Mouse (Mus musculus): ENCODE measurements at regions not wholly inside any gene's neighbourhood (a gene's known extent, or its start where the extent isn't known, plus 50 kb on each side); places are given as distances from the start of the nearest gene placed in this dataset.
"Not testable (repeated sequence)": the region's sequence is repeated elsewhere in the genome, so short reads cannot be mapped to it uniquely, and the experiment has no call there.

DNA sequence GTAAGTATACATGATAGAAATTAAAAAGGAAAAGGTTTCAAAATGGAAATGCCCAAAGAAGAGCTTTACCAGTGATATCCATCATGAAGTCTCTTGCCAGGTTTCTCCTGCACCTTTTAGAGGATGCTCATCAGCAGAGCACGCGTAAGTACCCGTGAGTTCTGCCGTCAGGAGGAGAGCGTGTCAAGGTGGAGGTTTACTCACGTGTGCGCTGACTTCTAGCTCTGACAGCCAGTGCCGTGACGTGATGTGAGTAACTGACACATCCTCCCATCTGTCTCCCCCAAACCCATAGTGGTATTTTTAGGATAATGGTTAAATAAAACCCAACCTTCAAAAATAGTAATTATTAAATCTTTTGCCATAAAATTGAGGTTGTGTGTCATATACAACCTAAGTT is 55.3 kb downstream of the Adra2a start:
- intact Hi-C loops (cut with DNase I), result no loop called here
- no peak for DNase-seq

DNA sequence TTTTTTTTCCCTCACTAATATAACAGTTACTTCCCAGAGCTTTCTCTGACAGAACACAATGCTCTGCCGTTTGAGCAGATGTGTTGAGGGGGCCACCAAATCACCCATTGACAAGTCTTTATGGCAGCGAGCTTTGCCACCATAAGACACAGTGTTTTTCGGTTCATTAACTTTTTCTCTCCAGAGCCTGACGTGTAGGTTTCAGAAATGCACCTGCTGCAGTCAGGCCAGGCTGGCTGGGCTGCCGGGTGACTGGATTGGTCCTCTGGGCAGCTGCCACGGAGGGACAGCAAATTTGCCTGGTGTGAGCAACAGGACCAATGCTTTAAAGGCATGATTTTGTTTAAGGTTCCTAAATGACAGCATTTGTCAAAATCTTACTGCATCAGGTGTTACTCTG is 55.8 kb downstream of the Adra2a start:
- no peak for DNase-seq
- intact Hi-C loops (cut with DNase I), result no loop called here

DNA sequence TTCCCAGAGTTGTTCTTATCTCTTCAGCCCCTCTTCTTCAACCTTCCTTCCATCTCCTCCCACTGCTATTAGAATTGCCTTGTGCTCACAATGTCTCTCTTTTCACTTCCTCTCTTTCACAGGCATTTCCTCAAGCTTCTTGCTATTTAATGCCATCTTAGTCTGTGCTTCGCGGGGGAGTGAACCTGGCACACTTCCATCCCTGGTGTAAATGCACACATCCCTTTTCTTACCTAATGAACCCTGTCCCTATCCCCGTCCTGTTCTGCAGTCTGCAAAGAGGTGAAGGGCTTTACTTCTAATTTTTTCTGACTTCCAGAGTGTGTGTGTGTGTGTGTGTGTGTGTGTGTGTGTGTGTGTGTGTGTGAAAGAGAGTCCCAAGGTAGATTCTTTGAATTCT is 62.6 kb downstream of the Adra2a start:
- no peak for DNase-seq
- intact Hi-C loops (cut with DNase I), result no loop called here

DNA sequence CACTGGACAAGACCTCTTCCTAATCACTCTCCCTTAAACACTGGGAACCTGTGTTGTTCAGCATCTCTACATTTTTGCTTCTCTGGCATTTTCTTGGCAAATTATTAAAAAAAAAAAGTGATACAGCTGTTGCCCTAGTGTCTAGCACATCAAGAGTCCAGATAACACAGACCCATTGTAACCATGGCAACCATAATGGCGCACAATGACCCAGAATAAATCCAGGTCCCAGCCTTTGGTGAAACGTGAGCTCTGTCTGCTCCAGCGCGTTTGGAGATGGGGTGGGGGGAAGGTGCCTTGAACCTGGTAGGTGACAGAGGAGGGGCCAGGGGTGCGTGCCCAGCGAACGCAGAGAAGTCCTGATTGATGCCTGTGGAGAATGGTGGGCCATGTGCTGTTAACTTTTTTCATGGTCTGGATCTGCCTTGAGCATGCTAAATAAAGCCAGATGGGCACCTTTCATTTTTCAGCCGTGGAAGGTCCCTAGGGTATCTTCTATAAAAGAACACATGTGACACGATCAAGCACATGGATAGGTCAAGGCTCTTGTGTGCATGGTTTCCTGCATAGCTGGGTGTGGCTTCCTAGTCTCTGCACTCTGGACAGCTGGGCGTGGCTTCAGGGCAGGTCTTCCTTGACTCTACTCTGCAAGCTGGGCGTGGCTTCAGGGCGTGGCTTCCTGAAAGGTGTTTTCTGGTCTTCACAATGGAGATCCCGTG is 63.3 kb downstream of the Adra2a start:
- intact Hi-C loops (cut with DNase I), result no loop called here
- peak in 1 of 2 experiments; percentile 15 for DNase-seq

DNA sequence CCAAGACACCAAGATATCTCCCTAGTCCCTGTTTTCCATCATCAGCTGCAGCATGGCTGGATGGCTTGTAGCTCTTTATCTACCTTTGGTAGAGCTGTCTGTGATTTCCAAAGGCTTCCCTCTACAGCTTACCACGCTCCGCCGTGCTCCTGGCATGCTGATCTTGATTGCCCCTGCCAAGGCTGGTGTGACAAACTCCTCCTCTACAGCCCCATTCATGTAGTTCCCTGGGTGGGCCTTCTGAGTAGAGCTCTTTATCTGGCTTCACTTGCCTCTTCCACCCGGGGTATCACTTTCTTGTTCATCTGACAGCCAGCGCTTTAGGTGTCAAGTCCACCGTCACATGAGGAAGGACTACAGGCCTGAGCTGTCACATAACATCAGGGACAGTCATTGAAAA is 66.1 kb downstream of the Adra2a start:
- no peak for DNase-seq
- intact Hi-C loops (cut with DNase I), result no loop called here

DNA sequence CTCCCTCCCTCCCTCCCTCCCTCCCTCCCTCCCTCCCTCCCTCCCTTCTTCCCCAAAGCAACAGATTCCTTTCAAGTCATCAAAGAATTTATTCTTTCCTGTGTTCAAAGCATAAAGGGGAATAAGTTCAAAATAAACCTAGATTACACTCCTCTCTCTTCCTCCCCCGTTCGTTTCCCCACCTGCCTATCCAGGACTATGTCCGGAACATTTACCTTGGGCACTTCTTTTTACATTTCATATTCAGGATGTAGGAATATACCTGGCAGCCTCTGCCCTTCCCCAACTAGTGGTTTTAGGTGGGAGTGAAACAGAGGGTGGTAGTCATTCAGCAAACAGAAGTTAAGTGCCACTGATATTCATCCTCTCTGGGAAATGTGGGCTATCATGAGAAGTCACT is 68.7 kb downstream of the Adra2a start:
- intact Hi-C loops (cut with DNase I), result no loop called here
- no peak for DNase-seq

DNA sequence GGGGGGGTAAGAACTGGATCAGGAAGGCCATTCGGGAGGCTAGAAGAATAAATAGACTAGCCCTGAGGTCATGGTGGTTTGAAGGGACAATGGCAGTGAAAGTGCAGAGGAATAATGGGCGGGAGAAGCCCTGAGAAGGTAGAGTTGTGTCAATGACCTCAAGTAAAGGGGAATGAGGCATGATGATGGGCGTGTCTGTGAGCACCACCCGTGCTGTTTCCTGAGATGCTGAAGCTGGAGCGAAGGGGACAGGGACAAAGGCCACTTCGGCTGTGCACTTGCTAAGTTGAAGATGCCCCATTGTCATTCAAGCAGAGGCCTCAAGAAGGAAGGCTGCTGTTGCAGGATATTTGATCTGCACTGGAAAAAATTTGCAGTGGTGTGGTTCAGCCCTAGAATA is 69.5 kb downstream of the Adra2a start:
- DNase-seq, result no peak
- intact Hi-C loops (cut with DNase I), result no loop called here

DNA sequence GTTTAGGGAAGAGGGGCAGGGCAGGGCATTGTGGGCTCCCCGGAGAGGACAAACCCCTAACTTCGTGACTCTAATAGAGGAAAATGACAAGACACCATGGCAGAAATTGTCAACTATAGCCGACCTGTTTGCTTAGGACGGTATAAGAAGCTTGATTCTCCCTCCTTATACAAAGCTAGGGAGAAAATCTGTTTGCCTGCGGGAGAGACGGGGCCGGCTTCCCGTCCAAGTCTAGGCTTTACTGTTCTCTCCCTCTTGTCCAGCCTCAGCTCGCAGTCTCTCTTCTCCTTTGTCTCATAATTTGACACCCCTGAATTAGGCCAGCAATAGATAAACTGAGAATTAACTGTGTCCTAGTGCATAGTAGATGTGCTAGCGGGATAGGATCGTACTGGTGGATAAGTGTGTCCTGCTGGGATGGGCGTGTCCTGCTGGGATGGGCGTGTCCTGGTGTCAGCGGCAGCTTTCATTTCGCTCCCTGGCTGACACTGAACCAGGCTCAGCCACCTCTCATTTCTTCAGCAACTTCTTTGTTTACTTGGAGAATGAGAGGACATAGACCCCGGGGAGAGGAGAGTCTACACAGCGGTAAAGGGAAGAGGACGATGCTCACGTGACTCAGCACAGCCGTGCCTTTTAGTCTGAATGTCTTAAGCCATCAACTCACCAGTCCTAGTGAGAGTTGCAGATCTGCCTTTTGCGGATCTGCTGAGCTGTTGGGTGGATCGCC is 70.8 kb downstream of the Adra2a start:
- DNase-seq, result peak; percentile 45 to 58
- intact Hi-C loops (cut with DNase I), result no loop called here

DNA sequence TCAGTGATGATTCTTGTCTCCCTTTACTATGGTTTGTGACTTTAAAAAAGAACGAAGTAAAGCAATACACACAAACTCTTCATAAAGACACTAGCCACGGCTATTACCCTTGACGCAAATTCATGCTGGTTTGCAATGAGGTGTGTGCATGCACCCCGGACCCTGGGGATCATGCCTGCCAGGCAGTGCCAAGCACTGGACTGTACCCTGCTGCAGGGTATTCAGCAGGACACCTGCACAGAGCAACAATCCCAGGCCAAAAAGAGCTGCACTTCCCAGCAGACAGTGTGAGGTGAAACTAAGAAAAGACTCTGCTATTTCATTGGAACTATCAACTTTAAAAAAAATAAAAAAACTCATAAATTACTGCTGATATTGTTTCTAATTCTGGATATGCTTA is 71.4 kb downstream of the Adra2a start:
- DNase-seq, result no peak
- intact Hi-C loops (cut with DNase I), result no loop called here

DNA sequence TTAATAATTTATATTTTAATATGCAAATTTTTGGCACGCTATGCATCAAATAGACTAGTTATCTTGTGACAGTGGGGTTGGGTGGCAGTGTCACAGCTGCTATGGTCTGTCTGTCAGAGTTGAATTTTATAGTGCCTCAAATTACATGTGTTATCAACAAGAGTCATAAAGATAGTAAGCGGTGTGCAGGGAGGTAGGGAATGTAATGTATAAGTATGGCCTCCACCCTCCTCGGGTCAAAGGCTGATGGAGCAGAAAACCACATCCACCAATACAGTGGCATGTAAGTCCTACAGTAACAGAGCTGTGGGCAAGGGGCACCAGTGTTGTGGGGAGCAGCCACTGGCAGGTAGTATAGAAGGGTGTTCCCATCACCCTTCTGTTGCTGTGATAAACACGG is 72.9 kb downstream of the Adra2a start:
- DNase-seq, result no peak
- intact Hi-C loops (cut with DNase I), result no loop called here

DNA sequence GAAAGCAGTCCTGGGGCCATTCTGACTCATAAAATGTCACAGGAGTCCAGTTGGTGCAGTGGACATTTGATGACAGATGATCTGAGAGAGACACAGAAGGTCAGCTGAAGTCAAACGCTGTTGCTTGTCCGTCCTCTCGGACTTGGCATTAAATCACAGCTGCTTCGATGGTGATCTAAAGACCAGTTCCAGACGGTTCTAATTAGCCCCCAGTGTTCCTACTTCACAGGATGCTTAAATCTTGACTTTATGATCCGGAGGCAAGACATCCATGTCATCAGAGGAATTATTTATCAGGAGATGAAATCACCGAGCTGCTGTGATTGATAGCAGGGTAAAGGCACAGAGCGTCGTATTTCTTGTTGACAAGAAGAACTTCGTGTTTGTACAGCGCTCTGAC is 73.7 kb downstream of the Adra2a start:
- intact Hi-C loops (cut with DNase I), result no loop called here
- DNase-seq, result no peak

DNA sequence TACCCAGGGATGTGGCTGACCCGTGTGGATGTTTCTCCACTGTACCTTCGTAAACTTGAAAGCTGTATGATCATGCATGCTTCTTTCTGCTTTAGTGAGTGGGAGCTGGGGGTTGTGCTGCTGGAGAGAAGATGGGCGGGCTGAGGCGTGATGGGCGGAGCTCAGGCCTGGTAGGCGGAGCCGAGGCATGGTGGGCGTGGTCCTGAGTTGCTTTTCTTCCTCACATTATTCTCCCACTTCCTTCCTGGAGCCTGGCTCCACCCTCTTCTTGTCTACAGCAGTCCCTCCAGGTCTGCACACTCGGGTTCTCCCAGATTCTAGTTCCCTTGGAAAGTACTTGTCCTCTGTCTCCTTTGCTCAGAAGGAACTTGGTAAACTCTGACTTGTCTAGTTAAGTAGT is 79.6 kb downstream of the Adra2a start:
- intact Hi-C loops (cut with DNase I), result no loop called here
- no peak for DNase-seq

DNA sequence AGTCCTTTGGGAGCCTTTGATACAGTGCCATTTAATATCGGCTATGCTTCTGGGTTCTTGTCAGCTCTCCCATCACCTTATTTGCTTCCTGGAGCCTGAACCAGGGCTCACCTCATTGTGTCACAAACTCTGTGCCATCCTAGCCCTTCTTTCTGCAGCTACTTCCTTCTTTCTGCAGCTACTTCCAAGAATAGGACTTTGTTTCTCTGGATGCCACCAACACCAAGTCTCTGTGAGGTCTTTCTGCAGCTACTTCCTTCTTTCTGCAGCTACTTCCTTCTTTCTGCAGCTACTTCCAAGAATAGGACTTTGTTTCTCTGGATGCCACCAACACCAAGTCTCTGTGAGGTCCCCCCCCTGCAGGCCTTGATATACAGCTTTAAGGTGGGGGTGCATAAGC is 107.8 kb downstream of the Adra2a start:
- DNase-seq; intact Hi-C loops (cut with DNase I): not testable (repeated sequence)

DNA sequence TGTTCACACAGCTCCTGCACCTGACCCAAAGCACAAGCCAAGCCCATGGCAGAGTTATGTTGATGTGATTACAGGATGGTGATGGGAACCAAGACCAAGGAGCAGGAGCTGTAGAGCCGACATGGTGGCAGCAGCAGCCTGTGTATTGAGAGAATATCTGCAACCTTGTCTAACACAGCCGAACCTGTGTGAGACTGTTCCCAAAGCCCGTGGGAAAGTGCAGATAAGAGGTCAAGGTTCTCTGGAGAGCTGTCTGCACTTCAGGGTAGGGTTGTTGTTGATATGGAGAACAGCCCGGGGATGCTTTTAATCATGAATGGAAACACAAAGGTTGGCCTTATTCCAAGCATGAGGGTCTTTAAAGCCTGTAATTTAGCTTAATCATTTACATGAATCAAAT is 110.4 kb downstream of the Adra2a start:
- DNase-seq, result no peak
- intact Hi-C loops (cut with DNase I), result no loop called here

DNA sequence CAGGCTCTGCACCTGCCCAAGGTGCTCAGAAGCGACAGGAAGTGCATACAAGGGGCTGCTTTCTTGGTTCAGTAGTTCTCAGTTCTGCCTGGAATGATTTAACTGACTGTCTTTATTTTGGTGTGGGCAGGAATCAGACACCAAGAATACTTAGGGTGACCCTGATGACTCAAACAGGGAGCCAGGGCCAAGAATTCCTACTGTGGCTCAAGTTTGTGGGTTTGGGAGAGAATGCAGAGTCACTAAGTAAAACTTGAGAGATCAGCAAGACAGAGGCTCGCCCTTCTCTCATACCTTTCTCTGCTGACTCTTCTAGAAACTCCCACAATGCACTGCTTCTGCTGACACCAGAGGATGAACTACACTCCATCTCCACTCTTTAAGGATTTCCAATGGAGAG is 126.4 kb downstream of the Adra2a start:
- intact Hi-C loops (cut with DNase I), result no loop called here
- no peak for DNase-seq

DNA sequence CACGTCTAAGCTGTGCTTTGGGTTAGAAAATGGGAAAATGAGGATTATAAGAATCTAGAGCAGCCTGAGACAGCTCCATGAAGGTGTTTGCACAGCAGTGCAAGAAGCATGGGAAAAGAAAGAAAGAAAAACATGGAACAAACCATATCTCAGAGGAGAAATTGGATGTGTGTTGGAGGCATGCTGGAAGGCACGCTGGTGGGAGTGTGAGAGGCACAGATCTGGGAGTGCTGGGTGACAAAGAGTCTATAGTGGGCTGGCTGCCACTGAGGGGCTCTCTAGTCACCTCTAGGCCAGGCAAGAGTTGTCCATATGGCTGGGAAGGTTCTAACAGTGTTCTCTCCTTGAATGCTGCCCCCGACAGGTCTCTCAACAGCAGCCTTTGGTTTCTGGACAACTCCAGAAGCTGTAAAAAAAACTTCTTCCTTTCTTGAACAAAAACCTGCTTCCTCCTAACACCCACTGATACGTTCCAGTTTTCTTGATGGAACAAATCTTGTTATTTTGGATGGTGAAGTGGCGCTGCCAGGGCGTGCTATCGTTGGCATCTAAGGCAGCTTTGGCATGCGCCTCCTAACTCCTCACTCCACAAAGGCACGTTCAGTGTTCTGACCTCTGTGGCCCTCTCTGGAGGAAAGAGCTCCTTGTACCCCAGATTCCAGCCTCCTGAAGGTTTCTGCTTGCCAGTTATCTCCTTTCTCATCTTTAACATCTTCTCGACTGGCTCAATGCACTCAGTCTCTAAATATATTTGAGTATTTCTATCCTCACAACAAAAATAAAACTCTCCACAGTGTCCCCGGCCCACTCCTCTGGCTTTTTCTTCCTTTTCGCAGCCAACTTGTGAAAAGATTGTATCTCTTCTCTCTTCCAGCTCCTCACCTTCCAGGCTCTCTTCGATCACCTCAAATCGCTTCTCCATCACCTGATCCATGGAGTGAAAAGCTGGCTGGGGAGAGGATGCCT is 130.4 kb downstream of the Adra2a start:
- no peak for DNase-seq
- intact Hi-C loops (cut with DNase I), result no loop called here

DNA sequence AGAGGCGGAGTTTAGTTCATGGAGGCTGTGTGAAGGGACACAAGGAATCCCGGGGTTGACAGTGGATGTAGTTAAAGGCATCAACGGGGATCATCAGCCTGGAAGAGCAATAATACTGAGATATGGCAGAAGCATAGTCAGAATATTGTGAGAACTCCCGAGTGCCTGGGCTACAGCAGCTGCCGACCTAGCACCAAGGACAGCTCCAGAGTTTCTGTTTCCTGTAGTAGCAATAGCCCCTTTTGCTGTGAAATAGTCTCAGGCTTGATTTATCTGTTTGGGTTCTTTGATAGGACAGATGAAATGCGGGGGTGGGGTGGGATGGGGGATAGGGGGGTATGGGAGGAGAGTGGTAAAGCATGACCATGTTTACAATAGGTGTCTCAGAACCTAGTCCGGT is 131.8 kb downstream of the Adra2a start:
- DNase-seq, result peak; percentile 11 to 37

DNA sequence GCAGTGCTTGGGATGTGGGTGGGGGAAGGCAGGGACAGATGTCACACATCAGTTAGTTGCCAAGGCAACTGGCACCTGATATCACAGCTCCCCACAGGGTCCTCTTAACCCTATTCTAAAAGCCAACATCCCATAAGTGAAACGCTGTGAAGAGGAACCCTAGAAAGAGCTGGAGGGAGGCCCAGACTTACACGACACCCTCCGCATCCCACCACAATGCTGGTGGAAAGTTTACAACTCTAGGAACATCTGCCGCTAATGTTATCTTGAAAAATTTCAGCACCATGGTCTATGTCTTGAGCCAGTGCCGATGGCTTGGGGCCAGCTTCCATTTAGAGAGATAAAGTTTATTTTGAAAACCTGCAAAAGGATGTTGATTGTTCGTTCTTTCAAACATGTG is 133.5 kb downstream of the Adra2a start:
- DNase-seq, result no peak
- intact Hi-C loops (cut with DNase I), result no loop called here

More for the DNA sequence above, 131.8 kb downstream of the Adra2a start:
- intact Hi-C loops (cut with DNase I), result no loop called here

DNA sequence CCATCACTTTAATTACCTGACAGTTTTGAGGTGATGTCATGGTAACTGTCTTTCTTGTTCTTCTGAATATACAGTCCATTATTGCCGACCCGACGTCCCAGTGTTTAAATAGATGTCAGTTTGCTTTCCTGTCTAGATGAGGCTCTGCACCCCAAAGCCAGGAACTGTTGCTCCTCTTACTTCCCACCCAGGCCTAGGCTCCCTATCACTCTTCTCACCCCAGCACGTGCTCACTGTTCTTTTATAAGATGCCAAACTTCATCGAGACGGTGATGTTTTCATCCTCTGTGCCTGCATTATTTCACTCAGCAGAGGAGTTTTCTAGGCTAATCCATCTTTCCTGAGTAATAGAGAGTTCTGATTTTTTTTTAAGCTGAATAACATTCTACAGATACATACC is 156.5 kb downstream of the Adra2a start:
- intact Hi-C loops (cut with DNase I), result no loop called here
- DNase-seq, result no peak

DNA sequence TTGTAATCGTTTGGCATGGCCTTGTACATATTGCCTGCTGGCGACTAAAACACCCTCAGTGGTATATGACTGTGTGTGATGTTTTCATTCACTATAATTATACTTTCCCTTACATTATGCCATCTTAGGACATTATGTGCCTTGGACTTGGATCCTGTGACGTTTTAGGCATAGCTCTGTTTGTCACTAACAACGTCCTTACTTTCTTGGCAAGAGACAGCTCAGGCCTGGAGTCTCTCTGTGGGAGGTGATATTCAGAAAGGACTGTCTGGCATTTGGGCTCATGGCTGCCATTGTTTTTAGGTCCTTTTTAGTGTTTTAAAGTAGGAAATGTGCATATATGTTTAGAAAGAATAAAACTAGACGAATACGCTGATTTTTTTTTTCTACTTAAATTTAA is 158.5 kb downstream of the Adra2a start:
- intact Hi-C loops (cut with DNase I), result no loop called here

DNA sequence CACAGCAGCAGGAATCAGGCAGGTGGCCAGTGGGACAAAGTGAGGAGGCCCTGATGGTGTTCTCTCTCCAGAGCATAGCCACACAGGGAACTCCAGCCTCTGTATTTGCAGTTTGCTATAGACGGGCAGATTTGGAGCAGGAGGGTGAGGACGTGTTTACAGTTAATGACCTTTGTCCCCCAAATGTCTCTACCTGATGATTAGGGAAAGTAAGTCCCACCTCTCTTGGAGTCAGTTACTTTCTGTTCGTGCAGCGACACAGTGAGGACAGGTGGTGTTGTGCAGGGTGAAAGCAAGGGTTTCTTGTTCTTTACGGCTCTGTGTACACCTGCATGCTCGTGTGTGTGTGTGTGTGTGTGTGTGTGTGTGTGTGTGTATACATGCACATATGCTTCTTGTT is 162.9 kb downstream of the Adra2a start:
- no peak for DNase-seq
- intact Hi-C loops (cut with DNase I), result no loop called here

More for the DNA sequence above, 158.5 kb downstream of the Adra2a start:
- DNase-seq, result no peak
